Mouse (Mus musculus): ENCODE measurements around the gene Stoml1.

Gene Stoml1

GRCm38 (mm10) chr9:58253033-58253804 lies at the start of gene Stoml1:
Gene Stoml1 (plus strand): TSS chr9:58253164.
- in situ Hi-C loops (cut with MboI, MseI) = no loop called here

GRCm38 (mm10) chr9:58203516-58204447 lies 49.2 kb upstream of the Stoml1 start, which contains the start of the genes Islr and Islr2:
Gene Islr (minus strand): TSS chr9:58204306.
Gene Islr2 (minus strand): TSS chr9:58204319.
- in situ Hi-C loops (cut with MboI, MseI) = no loop called here

- in situ Hi-C loops (cut with MboI, MseI) = no loop called here
Measured at GRCm38 (mm10) chr9:58204448-58205000, 48.4 kb upstream of the Stoml1 start.

GRCm38 (mm10) chr9:58206013-58206412 lies 47.0 kb upstream of the Stoml1 start:
- in situ Hi-C loops (cut with MboI, MseI) = no loop called here

GRCm38 (mm10) chr9:58209462-58210303 lies 43.3 kb upstream of the Stoml1 start:
- in situ Hi-C loops (cut with MboI, MseI) = no loop called here

GRCm38 (mm10) chr9:58210304-58210627 lies 42.7 kb upstream of the Stoml1 start:
- in situ Hi-C loops (cut with MboI, MseI) = no loop called here

GRCm38 (mm10) chr9:58213377-58213776 lies 39.6 kb upstream of the Stoml1 start:
- in situ Hi-C loops (cut with MboI, MseI) = no loop called here

GRCm38 (mm10) chr9:58213865-58214264 lies 39.1 kb upstream of the Stoml1 start:
- in situ Hi-C loops (cut with MboI, MseI) = no loop called here

GRCm38 (mm10) chr9:58214519-58215180 lies 38.3 kb upstream of the Stoml1 start:
- in situ Hi-C loops (cut with MboI, MseI) = no loop called here

- in situ Hi-C loops (cut with MboI, MseI) = no loop called here
Measured at GRCm38 (mm10) chr9:58216402-58216801, 36.6 kb upstream of the Stoml1 start.

- in situ Hi-C loops (cut with MboI, MseI) = no loop called here
Measured at GRCm38 (mm10) chr9:58218539-58218938, 34.4 kb upstream of the Stoml1 start.

- in situ Hi-C loops (cut with MboI, MseI) = no loop called here
Measured at GRCm38 (mm10) chr9:58220218-58220903, 32.6 kb upstream of the Stoml1 start.

- in situ Hi-C loops (cut with MboI, MseI) = no loop called here
Measured at GRCm38 (mm10) chr9:58224356-58224755, 28.6 kb upstream of the Stoml1 start.

- in situ Hi-C loops (cut with MboI, MseI) = no loop called here
Measured at GRCm38 (mm10) chr9:58225915-58226913, 26.8 kb upstream of the Stoml1 start.

- in situ Hi-C loops (cut with MboI, MseI) = no loop called here
Measured at GRCm38 (mm10) chr9:58228777-58229466, 24.0 kb upstream of the Stoml1 start.

GRCm38 (mm10) chr9:58231746-58232145 lies 21.2 kb upstream of the Stoml1 start:
- in situ Hi-C loops (cut with MboI, MseI) = loop anchor here (5.0 kb wide), 1 partner anchor 51 kb away; no protein-coding TSS in a partner anchor

GRCm38 (mm10) chr9:58232374-58232773 lies 20.6 kb upstream of the Stoml1 start:
- in situ Hi-C loops (cut with MboI, MseI) = loop anchor here (5.0 kb wide), 1 partner anchor 50 kb away; no protein-coding TSS in a partner anchor

GRCm38 (mm10) chr9:58234502-58235015 lies 18.4 kb upstream of the Stoml1 start:
- in situ Hi-C loops (cut with MboI, MseI) = loop anchor here (5.0 kb wide), 1 partner anchor 48 kb away; no protein-coding TSS in a partner anchor
